Comparison of ENCODE assay signal across 8 mouse cellular contexts in the genomic region with DNA sequence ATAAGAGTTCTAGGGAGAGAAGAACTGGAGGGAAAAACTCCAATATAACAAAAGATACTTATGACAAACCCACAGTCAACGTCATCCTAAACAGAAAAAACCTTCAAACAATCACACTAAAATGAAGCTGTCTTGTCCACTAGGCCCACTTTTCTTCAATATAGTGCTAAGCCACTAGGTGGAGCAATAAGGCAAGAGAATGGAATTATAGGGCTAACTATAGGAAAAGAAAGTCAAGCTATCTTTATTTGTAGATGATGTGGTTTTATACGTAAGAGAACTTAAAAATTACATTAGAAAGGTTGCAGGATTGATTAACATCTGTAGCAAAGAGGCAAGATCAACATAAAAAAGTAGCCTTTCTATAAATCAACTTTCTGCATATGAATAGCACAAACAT.
DNase-seq lines count a peak whose midpoint lies in the region.

No protein-coding gene starts in this region.

- intact Hi-C loops in heart, postnatal 36 days (cut with DNase I) = no loop called here
- intact Hi-C loops in left cerebral cortex, postnatal 25 days (cut with DNase I) = no loop called here

- DNase-seq in heart, adult 8-10 months (ENCODE audit: low spot score) = peak; percentile 15
- DNase-seq in heart, postnatal 36 days = no peak
- peak; percentile 5 for DNase-seq in lung, postnatal 36 days
- DNase-seq in lung, postnatal 14 days = no peak
- DNase-seq in c-Kit-positive CD71-positive TER-119-positive erythroid progenitor cells, embryonic 14.5 days (ENCODE audit: low spot score) = peak; percentile 1
- DNase-seq in left cerebral cortex, postnatal 25 days (ENCODE audit: low spot score in 2 of 2) = peak; percentile 9 to 73
- no peak for DNase-seq in gastrocnemius, postnatal 4 days (ENCODE audit: low spot score in 2 of 2)
- no peak for DNase-seq in gastrocnemius, postnatal 10 days

Comparison
In these comparisons a context has a peak if more than half of its experiments do, and no peak if none do; other contexts are left out.
1. DNase-seq: peak in heart, adult 8-10 months (single experiment), lung, postnatal 36 days (single experiment), c-Kit-positive CD71-positive TER-119-positive erythroid progenitor cells, embryonic 14.5 days (single experiment) and left cerebral cortex, postnatal 25 days (2 of 2); none in heart, postnatal 36 days (0 of 2), lung, postnatal 14 days (single experiment), gastrocnemius, postnatal 4 days (0 of 2) and gastrocnemius, postnatal 10 days (single experiment).